Mouse (Mus musculus) liver, embryonic 18 days (tissue): Measurements from ENCODE around the gene Fezf2. TPM values are rescaled to one million over a fixed set of nuclear protein-coding genes. Genes with fewer than 3 reads are reported as not detected.

ENCODE experiments used
- polyA plus RNA-seq: library from polyadenylated mRNA; depleted of rRNA; stranded (reverse); fragments of >200 nt; gene quantifications from 2 replicates; pipeline ENCODE4 v1.2.3, GENCODE M21; 2012; rRNA removed

The Fezf2 gene
- not detected in 2 replicates for polyA plus RNA-seq

DNA sequence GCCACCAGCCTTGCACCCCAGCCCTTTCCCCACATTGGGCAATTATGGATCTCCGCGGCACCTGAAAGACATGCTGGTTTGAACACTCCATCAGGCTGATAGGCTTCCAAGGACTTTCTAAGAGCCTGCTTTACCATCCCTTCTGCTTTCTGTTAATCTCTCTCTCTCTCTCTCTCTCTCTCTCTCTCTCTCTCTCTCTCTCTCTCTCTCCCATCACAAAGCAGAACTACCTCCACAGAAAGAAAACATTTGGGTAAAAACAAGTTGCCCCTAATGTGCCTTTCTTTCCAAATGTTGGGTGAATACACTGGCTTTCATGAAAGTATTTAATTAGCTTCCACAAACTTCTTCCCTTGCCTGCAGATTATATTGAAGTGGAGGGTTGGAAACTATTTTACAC lies at the start of gene Fezf2:
TSS of gene Fezf2 (minus strand) at position 101 of the 400 bp plus-strand sequence.

Other genes with a start within 250 kb of the Fezf2 start
- 0.06 and 0.08 TPM in 2 replicates for gene Gm49355, start 64.2 kb downstream of the Fezf2 start, polyA plus RNA-seq
- 9.3 and 10.1 TPM in 2 replicates for gene 3830406C13Rik, start 64.0 kb downstream of the Fezf2 start, polyA plus RNA-seq